Mouse (Mus musculus) lung, postnatal 36 days (tissue): ENCODE results near the gene Hils1.
A peak's percentile ranks its signal among the peaks of the same experiment; 100 is the strongest.
"Not testable (repeated sequence)": the region's sequence is repeated elsewhere in the genome, so short reads cannot be mapped to it uniquely, and the experiment has no call there.

Experiments used
- DNase-seq: peaks from one replicate; pipeline ENCODE4 v3.0.0; 2022; ENCODE audit warnings: mixed read lengths

Hils1 gene

DNA sequence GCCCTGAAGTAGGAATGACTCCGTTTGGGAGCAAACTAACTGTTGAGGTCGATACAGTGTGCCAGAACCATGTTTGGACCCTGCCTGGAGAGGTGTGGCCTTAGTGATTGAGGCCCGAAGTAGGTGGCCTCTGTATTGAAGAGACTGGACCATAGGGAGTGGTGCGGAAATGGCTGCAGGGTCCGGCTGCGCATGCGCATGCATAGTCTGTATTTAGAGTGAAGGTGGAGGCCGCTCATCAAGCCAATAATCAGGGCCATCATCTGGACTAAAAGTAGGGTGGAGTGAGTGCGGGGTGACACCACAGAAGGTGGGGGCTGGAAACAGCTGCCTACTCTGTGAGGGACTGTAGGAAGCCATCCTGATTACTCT lies 9.7 kb upstream of the Hils1 start:
- peak; percentile 63 for DNase-seq

DNA sequence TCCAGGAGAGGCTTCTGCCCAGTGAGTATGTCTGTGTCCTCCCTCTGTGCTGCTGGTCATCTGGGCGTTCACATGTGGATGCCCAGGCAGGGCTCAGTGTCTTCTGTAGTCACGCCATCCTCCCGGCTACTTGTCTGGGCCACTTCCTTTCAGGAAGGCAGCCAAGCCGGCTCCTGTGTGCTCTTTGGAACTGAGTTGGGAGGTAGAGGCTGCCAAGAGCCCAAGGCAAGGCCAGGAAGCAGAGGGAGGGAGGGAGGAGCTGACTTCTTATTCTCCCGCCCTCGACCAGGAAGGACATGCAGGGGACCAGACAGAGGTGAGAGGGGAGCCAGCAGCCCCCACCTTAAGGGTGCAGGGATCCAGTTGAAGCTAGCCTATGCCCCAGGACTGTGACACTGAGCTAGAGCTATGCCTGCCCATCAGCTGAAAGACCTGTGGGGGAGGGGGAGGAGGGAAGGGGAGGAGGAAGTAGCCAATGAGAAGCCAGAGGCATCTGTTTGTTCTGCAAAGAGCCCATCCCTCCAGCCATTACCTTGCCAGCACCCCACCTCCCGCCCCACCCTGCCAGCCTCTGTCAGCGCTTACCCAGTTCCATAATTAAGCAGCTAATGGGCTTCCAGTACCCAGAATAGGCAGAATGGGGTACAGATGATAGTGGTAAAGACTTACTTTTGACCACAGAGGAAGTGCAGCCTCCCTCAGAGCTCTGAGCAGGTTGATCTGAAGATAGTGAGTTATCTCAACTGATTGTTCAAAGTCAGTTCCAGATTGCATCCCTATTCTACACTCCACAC lies 9.1 kb upstream of the Hils1 start:
- peak; percentile 93 for DNase-seq

DNA sequence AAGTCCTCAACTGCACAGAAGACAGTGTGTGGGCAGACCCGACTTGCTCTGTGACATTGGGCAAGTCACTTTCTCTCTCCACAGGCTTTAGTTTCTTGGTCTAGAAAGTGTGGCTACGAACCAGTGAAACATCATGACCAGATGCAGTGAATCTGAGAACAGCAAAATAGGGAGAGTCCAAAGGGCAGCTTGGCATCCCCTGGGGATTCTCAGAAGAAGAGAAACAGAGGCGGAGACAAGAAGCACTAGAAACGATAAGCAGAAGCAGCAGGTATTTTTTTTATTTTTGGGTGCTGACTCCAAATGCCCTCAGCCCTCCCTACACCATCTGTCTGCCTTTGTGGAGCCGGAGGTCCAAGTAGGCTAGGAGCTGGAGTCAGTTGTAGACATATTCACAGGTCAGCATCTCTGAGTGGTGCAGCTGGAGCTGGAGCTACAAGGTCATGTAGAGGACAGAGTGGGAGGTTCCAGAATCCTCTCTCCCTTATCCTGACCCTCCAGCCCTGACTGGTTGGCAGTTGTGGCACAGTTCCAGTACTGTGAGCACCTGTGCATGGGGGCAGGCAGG lies 4.8 kb upstream of the Hils1 start:
- no peak for DNase-seq

DNA sequence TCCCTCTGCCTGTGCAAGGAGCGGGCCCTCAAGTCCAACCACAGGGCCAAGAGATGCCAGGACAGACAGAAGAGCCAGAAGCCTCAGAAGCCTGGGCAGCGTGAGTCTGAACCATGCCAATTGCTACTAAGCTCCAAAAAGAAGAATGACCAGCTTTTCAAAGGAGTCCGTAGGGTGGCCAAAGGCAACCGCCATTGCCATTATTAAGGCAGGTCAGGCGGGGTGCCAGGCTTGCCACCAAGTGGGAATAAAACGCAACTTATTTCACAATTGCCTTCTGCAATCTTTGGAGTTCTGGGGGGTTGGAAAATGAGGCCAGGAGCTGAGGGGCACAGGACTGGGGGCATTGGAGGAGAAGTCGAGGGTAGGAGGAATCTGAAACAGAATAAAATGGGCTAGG lies 794 bp downstream of the Hils1 start:
- no peak for DNase-seq

DNA sequence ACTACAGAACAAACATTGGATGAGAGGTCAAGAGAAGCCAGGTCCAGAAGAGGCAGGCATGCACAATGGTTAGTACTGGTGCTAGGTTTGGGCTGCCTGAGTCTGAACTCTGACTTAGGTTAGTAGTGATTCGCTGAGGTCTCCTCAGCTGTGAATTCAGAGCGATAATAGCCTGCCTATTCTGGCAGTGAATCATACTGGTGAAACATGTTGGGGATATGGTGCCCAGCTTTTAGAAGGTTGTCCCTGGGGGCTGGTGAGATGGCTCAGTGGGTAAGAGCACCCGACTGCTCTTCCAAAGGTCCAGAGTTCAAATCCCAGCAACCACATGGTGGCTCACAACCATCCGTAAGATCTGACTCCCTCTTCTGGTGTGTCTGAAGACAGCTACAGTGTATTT lies 2.3 kb downstream of the Hils1 start:
- not testable (repeated sequence) for DNase-seq

DNA sequence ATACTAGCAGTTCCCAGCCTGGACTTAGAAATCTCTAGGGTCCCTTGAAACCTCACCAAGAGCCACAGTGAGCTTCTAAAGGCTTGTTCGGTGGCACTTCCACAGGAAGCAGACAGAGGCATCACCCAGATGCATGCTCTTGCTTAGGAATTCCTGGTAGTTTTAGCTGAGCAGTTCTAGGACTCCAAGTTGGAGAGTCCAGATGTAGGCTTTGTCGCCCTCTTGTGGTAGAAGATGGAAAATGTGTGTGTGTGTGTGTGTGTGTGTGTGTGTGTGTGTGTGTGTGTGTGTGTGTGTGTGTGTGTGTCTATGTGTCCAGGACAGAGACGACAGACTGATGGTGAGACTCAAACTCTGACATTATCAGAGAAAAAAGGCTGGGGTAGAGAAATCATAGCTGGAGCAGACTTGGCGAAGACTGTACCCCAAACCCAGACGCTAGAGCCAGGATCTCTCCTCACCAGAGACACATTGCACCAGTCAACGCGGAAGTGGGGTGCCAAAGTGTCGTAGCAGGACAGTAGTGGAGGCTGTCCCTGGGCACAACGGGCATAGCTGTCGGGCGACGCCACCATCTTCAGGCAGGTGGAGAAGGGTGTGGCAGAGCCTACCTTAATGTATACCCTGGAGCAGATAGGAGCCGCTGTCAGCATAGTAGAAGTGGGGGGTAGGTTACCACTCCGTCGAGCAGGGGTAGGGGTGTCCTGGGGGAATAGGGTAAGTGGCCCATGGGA lies 3.0 kb downstream of the Hils1 start:
- peak; percentile 91 for DNase-seq

DNA sequence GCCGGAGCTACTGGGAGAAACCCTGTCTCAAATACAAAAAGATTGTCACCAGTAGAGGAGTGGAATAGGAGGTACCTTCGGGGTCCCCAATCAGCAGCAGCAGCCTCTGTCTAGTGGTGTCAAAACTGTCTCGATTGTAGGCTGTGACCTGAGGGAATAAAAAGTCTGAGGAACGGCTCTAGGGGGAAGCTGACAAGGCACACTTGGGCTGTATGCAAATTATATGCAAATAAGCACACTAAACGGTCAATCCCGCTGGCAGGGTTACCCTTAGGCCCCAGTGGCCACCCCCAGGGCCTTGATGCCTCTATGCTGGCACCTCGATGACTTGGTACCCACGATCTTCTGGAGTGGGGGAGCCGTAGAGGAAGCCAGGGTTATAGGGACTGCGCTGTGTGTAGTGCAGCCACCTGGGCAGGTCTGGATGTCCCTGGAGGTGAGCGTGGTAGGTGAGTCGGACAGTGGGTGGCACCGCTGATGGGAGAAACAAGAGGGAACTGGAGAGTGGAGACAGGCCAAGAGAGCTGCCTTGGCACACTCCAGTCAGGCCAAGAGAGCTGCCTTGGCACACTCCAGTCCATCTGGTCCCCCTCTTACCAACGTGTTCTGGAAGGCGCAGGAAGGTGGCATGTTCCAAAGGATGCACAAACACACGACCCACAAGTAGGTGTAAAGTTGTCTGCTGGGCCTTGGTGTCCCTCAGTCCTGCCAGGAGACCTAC lies 4.7 kb downstream of the Hils1 start:
- no peak for DNase-seq

DNA sequence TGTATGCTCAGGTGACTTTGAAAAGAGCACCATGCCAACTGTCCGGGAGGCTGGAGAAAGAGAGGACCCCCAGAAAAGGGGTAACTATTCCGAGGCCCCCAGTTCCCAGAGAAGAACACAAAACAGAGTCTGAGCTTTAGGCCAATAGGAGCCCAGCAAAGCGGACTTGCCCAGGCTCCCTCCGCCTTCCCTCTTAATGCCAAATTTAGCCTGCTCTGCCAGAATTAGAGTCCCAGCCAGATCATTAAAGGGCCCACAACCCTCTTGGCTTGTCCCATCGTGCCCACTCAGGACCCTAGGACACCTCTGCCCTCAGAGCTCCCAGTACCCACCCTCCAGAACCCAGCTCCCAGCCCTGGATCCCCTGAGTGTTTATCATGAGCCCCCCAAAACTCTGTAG lies 5.5 kb downstream of the Hils1 start:
- DNase-seq = no peak

DNA sequence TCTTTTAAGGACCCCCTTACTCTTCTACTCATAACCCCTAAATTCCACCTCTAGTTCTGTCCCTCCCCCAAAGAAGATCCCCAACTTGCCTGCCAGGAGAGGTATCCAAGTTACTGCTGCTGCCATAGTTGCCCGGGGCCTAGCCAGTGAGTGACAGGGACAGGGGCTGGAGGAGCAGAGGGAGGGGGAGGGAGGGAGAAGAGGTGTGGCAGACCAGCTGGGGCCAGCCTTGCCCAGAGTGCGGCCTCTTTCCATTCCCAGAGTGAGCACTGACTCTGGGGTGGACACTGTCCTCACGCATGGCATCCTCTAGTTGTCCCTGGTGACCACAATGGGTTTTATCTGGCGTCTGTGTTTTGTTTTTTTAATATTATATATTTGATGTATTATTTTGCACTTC lies 5.9 kb downstream of the Hils1 start:
- no peak for DNase-seq

DNA sequence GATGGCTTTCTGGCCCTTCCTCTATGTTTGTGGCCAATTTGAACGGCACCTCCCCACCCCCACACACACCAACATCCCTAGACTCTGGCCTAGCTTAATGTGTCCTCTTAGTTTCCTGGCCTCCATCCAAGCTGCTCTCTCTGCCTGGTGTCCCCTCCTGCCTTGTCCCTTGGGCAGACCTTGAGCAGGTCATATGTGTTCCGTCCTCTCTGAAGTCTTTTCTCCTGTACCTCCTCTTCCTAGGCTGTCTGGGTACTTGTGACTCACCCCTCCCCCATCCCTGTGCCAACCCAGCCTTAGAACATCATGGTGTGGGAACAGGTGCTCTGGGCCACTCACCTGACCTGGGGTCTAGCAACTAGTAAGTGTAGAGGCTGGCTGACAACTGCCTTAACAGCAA lies 7.6 kb downstream of the Hils1 start:
- no peak for DNase-seq

DNA sequence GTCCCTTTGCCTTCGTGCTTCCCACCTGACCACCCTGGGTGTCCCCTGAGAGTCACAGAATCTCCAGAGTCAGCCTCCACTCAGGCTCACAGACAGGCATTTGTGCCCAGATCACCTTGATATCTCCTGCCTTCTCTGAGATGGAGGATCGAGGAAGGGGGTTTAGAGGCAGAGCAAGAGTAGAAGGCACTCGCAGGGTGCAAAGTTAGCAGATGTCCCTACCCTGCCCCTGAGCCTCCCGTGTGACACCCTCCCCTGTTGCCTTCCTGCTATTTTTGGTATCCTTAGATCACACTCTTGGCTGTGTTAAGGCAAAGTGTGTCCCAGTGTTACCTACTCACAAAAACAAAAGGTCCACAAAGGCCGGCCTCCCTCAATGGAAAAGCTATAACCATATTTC lies 8.8 kb downstream of the Hils1 start, which contains the start of gene Sgca:
Sgca (minus strand) TSS at position 129 of the 400 bp plus-strand sequence.
- DNase-seq = no peak

DNA sequence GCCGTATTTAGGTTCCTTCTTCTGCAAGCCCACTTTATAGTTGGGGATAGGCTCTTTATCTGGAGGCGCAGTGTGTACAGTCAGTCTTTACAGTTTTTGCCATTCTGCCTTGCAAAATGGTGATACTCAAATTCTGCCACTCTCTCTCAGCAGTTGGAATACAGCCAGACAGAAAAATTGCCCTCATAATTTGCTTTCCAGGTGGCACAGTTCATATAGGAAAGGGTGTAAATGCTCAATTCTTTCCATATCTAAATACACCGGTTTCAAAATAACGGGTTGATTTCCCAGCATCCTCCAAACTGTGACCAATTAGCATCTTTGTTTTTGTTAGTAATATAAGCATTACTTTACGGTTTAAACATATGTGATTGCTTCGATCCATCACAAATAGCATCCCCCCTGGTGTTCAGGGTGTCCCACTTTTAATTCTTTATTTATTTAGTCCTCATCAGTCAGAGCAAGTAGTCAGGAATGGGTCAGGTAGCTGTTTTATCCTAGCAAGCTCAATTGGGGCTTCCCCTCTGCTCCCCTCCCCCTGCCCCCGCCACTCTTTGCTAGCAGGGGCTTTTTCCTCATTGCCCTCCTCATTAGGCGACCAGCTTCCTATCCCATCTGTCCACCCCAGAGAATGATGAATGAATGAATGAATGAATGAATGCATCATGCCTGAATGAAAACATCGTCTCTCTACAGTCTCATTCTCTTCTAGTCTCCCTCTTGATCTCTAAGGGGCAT lies 11.0 kb downstream of the Hils1 start:
- DNase-seq = no peak

DNA sequence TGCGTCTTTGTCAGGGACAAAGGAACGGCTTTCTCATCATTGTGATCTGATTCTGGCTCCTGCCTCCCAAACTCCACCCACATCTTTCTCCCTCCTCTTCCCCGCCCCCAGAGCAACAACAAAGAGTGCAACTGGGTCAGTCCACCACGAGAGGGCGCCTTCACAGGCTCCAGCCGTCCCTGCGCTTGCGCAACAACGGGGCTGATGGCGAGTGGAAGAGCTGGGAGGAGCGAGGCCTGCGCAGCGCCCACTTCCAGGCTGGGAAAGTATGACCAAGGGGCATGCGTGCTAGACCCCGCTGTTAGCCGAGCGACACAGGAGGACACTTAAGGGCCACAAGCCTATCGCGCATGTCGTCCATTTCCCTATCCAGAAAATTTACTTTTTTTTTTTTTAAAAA lies 11.6 kb downstream of the Hils1 start:
- peak; percentile 97 for DNase-seq

DNA sequence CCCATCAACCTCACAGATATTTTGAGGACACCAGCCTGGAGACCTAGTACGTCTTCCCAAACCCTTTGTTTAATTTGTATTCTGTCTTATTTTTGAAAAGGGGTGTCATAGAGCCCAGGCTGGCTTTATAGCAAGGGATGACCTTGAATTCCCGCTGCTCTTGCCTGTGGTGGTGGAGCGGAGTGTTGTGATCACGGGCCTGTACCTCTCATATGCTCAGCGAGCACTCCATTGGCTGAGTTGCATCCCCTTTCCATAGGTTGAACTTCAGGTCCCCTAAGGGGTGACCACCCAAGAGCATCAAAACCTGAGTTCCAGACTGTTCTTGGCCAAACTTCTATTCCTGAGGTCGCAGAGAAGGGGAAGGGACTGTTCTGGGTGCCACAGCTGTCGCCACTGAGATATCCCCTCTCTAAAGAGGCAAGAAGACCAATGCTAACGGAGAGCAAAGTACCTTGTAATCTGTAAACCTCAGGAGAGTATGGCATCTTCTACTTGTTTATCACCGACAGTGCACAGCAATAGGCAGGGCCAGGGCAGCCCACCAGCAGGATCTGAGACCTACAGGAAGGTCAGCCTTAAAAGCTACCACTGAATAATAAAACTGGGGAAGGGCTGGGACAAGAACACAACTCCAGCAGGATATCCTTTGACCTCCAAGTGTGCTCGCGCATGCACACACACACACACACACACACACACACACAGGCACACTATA lies 12.2 kb downstream of the Hils1 start:
- DNase-seq = no peak

DNA sequence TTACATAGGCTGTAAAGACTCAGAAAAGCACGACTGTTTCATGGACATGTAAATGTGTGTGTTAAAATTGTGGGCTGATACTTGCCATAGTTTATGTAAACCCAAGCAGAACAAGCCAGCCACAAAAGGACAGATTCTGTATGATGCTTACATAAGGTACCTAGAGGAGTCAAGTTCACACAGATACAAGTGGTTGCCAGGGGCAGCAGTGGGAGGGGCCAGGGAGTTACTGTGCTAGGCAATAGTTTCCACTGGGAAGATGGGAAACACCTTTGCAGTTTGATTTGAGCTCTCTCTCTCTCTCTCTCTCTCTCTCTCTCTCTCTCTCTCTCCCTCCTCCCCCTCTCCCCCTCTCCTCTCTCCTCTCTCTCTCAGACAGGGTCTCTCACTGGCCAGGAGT lies 17.7 kb downstream of the Hils1 start:
- peak; percentile 85 for DNase-seq

DNA sequence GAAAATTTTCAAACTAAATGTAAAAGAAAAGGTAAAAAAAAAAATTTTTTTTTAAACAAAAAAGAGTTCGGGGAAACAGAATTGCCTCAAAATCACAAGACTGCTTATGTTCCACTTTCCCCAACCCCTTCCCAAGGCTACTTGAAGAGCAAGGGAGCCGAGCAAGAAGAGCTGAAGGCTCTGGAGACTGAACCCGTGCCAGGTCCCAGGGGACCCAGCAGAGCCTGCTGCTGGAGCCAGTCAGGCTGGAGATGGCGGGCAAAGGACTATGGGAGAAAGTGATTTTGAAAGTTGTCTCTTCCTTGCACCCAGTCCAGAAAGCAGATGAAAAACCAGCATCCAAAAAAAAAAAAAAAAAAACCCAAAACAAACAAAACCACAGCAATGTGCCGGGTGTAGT lies 18.4 kb downstream of the Hils1 start:
- DNase-seq = no peak

DNA sequence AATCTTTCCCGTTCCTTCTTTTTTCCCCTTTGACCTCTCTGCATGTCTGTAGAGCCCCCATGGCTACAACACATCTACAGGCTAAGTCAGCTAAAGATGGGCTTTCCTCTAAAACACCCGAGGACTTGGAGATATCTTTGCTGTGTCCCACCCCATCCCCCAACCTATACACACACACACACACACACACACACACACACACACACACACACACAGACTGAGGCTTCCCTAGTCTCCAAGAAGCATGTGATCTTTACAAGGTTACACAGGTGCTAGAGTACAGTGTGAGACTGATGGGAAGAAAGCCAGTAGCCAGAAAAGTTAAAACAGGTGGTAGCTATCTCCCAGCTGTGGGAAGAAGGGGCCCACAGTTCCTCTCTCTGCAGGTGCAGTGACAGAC lies 19.0 kb downstream of the Hils1 start:
- DNase-seq = no peak

DNA sequence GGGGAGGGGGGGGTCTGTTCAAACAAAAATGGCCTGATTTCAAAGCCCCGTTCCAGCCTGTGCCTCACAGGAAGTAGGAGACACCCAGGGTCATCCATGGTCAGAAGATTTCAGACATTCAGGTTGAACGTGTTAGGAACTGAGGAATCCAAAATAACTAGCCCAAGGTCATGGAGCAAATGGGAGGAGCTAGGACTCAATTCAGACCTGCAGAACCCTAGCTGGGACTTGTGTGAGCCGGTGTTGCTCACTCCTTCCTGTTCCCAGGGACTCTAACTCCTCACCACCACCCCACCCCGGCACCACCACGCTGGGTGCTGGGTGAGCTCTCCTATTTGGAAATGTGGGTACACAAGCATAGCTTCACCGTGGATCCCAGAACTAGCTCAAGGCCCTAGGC lies 19.9 kb downstream of the Hils1 start:
- no peak for DNase-seq

DNA sequence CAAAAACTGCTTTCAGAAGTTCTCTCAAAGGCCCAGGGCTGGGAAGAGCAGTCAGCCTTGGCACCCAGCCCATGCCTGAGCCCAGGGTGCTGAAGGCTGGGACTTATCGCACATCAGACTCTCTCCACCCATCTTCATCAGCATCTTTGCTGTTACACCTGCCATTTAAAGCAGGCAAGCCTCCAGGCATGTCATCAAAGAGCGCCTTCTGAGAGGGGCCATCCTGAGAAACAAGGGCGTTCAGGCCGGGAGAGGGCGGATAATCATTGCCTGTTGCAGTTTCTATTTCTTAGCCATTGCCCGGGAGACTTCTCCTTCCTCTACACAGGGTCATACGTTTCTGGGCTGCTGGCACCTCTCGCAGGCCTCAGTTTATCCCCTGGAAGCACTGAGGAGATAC lies 20.5 kb downstream of the Hils1 start:
- DNase-seq = no peak

DNA sequence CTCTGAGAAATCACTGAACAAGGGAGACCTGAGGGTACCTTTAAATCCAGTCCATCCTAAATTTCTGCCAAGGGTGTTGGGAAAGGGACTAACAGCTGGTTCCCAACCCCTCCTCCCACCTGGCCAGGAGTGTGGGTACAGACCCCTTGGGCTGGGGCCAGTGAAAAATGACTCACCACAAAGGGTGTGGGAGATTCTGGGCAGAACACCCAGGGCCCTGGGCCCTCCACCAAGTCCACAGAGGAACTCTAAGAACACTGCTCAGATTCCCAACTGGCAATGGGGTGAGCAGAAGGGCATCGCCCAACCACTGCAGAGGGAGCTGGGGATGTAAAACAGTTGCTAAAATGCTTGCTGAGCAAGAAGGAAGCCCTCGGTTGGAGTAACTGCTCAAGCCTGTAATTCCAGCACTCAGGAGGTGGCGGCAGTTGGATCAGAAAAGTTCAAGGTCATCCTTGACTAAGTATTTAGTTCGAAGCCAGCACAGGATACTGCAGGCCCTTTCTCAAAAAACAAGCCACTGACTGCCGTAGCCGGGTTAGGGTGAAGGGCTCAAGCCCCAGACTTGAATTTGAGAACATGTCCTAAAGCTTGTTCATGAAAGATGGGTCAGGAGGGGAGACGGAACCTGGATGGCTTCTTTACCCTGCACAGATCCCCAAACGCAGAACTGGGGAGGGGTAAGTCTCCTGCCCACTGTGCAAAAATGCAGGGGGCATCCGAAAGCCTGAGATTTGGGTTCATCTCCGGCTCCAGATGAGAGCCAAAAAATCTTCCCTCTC lies 21.6 kb downstream of the Hils1 start:
- DNase-seq = no peak

DNA sequence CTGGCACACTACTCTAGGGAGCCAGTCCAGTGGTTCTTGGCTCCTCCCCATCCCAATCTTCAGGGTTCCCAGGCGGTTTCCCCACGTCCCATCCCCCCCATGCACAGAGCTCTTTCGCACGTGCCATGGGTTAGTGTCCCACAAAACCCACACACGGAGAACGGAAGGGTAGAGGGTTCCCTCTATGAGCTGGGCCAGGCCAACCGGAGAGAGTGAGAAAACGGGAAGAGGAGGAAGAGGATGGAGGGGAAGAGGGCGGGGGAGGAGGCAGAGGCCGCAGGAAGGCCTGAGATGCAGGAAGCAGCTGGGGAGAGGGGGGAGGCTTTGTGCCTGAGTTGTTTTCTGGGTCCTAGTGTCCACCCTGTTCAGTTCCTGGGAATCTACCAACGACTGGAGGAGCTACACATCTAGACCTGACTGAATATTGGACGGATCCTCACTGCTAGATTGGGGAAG lies 22.2 kb downstream of the Hils1 start:
- peak; percentile 95 for DNase-seq
